Mouse (Mus musculus) left cerebral cortex, adult 18-20 months (tissue): ENCODE data around the gene Kars. TPM values are rescaled to one million over a fixed set of nuclear protein-coding genes. Genes with fewer than 3 reads are reported as not detected.

Source experiments
- DNase-seq, 2 experiments: peaks; one replicate each; pipeline ENCODE4 v3.0.0; 2021 to 2022; ENCODE audit warnings: low spot score in 2 of 2, mixed read lengths in 1 of 2
- total RNA-seq, 2 experiments: library from RNA; stranded (reverse); gene quantifications; 2 replicates each; pipeline ENCODE4 v1.2.3; 2021

Kars gene
- total RNA-seq, 2 experiments from 2014 or later = 78.9 to 81.3 TPM

DNA sequence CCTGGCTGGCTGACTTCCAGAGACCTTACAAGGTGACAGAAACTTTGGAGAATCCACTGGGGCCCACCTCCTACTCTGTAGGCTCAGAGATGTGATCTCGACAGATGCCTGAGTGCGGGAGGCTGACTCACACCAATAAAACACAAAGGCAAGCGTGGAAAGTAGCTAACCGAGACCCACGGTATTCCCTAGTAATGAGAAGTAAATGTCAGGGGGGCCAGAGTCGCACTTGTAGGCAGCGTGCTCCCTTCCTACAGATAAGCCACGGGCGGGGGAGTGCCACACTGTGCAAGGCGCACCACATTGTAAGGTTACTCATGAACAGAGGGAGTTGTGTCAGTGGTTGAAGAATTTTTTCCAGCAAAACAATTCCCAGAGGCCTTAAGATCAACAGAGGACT is 26.6 kb downstream of the Kars start:
- peak in 1 of 2 experiments; percentile 33 for DNase-seq

DNA sequence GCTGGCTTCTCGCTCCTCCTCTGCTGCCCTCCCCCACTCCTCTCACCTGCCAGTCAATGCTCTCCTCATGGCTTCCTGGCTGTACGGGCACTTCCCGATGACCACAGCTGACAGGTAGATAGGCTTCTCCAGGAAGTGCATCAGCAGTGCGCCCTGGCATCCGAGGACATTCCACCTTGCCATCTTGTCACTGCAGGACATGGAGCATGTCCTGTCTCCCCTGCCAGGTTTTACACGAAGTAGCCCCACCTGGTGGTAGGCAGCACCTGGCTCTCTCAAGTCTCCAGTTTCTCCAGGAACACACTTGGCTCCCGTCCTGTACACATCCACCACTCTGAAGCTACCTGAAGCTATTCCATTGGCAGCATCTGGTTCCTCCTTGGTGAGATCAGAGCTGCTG is 29.0 kb downstream of the Kars start:
- no peak for DNase-seq

DNA sequence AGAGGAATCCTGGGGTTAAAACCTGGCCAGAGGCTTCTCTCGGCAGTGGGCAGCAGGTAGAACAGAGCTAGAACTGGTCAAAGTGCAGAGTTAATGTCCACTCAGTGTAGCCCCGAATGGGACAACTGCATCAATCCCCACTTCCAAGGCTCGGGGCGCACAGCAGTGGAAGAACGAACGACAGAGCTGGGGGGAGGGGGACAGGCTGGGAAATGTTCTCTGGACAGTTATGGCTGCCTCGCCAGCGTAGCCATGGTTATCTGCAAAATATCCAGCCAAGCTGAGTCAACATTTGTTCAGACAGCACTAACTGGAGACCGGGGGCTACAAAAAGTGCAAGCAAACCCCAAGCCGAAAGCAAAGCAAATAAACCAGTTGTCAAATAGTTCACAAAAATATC is 33.0 kb downstream of the Kars start:
- no peak for DNase-seq

DNA sequence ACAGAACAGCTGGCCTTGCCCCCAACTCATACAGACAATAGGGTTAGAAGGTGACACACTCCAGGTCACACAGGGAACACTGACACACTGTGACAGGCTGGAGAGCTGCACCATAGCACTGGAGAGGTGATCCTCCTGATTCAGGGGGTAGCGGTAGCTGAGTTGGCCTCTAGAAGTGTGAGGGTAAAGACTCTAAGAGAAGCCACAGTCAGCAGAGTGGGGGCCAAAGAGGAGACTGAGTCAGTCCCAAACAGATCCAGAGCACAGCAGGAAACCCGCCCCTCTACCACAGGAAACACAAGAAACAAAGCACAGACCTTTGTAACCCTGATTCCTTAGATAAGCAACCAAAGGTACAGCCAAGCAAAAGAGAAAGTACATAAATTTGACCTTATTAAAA is 34.8 kb downstream of the Kars start:
- DNase-seq = no peak

DNA sequence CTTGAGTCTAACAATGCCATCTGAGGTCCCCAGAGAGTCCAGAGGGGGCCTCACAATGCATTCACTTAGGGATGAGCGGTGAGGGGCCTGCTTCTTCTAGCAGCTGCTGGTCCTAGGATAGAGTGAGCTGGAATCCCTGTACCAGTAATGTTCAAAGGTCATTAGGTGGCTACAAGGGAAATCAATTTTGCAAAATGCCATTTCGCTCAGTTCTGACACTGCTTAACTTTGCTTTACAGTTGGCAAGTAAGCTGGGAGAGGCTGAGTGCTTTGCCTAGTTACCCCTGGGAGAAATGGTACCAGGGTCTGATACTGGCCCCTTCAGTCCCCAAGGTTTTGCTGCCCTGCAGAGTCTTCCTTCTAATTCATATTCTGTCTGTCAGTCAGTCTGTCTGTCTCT is 35.4 kb downstream of the Kars start:
- no peak for DNase-seq

DNA sequence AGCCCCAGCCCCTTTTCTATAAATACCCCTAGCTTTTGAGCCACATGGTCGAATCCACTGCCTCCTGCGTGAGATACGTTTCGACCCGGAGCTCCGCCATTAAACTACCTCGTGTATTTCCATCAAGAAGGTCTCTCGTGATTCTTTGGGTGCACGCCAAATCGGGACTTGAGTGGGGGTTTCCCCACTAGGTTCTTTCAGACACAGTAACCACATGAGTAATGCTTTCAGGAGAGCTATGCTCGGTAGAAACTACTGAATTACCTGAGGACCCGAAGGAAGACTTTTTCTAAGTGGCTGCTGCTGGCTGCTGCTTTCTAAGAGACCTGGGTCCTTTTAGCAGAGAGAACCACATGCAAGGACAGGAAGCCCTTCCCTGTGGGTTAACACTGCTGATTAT is 37.0 kb downstream of the Kars start:
- no peak for DNase-seq

DNA sequence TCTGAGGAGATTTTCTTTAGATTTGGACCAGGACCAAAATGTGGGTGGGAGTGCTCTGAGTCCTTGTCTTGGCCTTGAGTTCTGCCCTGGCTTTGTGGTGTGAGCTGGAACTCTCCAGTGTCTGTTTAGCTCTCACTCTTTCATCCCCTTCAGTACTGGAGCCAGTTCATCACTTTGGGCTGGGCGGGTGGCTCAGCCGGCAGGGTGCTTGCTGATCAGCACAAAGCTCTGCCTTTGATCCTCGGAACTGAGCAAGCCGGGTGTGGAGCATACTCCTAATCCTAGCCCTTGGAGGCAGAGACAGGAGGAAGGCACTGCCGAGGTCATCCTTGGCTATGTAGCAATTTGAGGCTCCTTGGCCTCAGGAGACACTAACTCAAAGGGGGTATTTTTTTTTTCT is 42.1 kb downstream of the Kars start:
- DNase-seq = no peak

DNA sequence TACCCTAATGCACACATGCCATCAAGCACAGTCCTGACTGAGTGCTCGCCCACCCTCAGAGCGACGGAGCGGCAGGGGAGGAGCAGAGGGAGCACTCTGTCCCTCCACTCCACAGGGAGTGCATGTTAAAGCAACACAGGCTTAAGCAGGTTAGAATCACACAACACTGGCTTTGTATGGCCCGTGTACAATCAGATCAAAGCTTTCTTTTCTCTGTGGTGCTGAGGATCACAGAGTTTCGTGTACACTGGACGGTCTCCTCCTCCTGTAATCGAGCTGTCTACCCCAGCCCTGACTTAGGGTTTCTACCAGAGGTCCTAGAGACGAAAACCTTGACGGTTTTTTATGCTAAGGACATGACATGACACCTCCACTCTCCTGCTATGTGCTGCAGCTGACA is 42.6 kb downstream of the Kars start:
- DNase-seq = no peak

DNA sequence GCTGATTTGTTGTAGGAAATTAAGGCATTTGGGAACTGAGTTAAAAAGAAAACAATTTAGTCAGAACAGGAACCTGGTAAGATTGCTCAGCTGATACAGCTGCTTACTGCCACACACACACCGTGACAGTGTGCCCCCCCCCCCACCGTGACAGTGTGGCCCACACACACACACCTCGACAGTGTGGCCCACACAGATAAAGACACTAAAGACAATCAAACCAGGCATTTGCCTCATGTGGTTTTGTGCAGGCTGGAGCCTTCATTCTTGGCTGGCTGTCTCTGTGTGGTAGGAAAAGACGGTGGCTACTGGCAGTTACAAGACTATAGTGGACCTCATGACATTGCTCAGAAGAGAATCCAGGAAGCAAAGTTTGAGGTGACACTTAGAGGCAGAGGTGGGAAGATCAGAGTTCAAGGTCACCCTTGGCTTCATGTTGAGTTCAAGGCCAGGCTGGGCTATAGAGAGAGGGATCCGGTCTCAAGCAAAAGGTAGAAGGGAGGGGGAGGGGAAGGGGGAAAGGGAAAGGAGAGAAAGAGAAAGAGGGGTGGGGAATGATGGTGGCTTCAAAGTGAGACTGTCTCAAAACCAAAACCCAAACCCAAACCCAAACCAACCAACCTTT is 43.8 kb downstream of the Kars start:
- no peak for DNase-seq

DNA sequence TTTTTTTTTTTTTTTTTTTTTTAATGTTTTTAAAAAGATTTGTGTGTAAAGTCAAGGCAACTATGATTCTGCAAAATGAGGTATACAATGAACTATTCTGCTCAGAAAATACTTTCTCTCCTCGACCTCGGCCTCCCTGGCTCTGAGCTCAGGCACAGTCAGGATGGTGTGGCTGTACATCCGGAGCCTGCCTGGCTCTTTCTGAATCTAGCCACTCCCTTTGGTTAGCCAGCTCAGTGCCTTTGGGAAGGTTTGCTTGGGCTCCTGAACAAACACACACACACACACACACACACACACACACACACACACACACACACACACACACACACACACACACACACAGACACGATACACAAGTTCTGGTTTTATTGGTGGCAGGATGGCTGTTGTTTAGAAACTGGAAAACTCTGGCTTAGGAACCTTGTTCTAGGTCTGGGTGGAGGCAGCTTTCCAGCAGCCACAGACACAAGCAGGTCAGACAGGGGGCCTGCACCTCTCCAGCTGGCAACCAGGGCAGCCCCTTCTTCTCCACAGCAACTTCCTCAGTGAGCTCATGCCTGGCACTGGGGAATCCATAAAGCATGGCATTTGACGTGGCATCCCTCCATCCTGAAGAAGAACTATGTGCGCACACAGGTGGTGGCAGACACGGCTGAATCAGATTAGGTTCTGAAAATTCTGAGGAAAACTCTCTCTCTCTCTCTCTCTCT is 46.1 kb downstream of the Kars start:
- DNase-seq = no peak

DNA sequence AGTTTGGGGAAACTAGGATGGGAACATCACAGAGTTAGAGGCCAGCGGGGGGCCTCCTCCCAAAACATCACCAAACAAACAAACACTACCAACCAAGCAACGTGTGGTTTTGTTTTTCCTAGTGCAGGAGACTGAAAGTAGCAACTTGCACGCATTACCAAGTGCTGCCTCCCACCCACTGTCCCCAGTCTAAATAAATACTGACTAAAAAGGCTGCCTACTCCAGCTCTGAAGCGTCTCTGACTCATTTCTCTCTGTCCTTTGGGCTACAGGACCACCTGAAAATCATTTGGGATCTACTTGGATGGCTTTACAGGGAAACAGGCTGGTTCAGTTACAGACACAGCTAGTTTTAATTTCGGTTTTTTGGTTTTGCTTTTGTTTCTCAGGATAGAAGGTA is 46.8 kb downstream of the Kars start:
- DNase-seq = no peak

DNA sequence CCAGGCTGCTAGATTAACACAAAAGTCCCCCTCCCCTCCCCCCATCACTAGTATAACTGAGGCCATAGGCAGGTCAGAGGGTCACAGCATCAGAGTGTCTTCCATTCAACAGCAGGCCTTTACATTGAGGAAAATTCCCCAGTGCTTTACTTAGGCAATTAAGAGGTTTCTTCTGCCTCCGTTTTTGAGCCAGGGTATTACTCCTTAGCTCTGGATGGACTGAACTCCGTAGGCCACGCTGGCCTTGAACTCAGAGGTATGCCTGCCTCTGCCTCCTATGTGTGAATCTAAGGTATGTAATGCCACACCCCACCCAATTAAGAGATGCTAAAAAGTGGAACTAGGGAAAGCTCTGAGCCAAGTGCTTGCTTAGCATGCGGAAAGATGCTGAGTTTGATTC is 47.6 kb downstream of the Kars start:
- DNase-seq = no peak

DNA sequence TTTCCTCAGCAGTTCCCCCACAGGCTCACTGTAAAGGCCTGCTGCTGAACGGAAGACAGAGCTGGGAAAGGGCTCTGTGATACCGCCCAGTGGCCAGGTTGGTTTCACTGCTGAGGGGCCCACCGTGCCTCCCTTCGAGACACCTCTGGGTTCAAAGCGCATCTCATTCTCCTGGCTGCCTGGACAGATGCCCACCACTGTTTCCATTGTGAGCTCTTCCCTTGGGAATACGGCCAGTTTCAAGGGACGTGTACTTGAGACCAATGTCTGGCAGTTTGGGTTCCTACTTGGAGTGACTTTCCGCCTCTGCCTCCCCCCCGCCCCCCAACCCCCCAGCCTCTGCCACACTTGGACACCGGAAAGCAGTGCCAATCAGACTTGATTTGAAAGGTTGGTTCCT is 48.0 kb downstream of the Kars start:
- no peak for DNase-seq

DNA sequence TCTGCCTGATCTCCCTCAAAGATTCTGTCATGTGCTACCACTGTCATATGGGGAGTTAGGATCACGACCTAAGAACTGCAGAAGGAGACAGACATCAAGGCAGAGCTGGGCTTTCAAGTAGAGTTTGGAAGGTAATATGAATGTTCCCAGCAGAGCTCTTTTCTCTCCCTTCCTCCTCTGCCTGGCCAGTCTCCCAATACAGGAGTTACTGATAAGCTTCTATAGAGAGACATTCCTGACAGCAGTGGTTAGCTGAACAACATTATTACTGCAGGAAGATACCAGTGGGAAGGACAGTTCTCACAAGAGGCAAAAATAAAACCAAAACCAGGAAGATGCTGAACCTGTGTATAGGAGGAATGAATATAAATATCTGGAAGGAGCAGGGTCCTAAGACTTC is 48.5 kb downstream of the Kars start:
- no peak for DNase-seq

DNA sequence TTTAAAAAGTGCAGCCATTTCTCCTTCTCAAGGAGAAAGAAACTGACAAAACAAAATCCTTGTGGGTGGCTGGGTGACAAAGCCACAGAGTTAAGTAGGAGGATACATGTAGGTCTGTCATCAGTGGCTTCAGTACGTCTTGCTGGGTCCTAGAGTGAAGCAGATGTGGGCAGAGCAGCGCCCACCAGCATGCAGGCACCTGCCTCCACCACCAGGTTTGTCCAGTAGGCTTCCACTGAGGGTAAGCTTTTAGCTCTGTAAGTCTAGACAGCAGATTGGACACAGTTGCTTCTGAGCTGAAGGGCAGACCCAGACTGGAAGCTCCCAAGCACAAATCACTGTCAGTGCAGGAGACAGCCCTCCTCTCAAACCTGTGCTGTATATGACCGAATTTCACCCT is 49.8 kb downstream of the Kars start:
- DNase-seq = no peak

DNA sequence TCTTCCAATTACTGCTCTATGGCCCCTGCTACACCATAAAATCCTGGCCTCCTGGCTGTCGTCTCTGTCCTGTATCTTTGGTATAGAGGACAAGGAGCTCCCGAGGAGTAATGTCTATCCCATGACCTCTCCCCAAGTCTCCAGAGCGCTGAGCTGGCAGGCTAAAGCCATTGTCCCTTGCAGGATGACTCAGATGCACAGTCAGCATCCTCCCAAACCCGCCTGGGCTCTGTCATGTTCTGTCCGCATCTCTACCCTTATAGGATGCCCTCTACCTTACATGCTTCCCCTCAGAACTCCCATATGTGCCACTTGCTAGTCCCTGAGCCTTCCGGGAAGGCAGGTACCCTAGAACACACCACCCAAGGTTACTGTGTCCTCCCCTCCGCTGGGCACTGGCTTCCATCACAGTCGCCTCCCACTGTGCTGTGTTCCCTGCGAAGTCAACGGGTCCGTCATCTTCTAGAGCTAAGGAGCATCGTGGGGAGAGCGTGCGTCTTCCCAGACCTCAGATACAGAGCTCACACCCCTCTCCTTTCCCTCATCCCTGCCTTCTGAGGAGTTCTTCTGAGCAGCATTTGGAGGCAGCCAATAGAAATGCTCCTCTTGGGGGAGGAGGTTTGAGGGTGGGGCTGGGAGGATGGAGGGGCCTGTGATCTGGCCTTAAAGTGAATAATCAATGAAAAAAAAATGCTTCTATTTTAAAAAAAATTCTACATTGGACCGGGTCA is 50.4 kb downstream of the Kars start:
- no peak for DNase-seq

DNA sequence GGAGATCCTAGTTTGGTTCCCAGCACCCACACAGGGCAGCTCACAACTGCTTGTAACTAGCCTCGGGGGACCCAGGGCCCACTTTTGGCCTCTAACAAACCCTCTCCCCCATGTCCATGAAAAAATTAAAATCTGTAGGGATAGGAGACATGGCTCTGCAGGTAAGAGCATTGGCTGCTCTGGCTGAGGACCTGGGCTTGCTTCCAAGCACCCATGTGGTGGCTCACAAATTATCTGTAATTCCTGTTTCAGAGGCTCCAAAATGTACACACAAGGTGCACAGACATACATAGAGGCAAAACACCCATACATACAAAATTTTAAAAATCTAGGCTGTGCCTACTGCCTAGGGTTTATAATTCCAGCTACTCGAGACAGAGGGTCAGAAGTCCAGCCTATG is 53.9 kb downstream of the Kars start:
- no peak for DNase-seq

DNA sequence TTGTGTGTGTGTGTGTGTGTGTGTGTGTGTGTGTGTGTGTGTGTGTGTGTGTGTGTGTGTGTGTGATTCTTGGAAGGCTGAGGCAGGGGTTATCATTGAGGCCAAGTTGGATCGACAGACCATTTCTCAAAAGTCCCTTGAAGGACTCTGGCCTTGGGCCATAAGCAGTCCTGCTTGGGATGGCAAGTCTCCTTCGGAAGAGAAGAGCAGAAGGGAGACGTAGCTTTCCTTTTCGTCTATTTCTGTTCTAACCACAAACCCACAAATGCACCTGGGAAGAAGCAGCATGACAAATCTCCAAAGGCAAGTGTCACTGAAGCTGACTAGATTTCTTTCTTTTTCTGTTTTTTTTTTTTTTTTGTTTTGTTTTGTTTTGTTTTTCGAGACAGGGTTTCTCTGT is 55.2 kb downstream of the Kars start:
- no peak for DNase-seq

DNA sequence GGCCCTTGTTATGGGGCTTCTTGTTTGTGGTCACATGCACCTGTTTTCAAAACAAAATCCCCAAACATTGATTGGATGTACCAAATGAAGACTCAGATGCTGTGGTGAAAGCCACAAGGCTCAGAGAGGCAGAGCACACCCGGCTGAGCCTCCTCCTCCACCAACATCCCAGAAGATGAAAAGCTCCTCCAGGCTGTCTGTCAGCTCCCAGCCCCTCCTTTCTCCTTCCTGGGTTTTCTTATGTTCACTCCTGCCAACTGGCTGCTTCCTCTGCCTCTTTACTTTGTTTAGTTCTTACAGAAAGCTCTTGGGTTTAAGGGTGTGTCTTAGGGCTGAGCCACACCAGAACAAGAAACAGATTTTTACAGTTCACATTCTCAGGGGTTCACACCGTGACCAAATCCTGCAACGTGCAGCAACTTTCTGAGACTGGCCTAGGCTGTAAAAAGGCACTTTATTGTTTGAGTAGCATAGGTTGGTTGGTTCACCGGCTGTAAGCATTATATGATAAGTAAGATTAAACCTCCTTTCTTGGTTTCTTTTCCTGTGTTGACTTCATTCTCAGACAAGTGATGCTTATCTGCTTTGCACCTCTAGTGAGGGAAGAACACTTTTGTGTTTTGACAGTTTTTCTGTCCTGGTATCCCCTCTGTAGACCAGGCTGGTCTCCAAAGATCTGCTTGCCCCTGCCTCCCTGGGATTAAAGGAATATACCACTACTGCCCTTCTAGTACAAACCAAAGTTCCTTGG is 56.1 kb downstream of the Kars start:
- no peak for DNase-seq

DNA sequence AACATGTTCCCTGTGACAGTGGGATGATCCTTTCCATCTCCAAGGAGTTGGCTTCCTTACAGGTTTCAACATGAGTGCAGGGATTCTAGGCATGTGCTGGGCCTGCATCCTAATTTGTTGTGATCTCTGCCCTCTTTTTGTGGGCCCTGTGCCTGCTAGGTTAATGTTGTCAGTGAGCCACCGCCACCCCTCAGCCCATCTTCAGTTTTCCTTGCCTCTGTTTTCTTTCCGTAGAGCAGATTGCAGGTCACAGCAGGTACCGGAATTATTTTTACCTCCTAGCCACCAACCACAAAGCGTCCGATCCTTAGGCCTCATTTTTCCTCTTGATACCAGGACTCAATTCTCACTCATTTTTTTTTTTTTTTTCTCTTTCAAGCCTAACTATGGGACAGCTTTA is 59.2 kb downstream of the Kars start:
- DNase-seq = no peak

DNA sequence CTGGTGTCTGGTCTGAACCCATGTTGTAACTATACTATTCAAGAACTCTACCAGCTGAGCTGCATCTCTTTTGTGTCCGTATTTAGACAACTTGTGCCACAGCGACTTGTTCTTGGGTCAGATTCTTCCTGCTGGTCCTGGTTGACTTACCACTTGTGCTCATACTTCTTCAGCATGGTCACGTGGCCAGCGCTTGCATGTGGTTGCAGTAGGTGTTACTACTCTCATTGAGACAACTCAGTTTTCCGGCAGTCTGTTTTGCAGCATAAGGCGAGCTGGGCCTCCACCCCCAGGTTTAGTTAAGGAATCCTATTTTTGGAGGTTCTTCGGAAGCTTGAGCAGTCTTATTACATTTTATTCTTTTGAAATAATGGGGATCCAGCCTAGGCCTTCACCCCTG is 59.8 kb downstream of the Kars start:
- peak; percentile 65 to 69 for DNase-seq

DNA sequence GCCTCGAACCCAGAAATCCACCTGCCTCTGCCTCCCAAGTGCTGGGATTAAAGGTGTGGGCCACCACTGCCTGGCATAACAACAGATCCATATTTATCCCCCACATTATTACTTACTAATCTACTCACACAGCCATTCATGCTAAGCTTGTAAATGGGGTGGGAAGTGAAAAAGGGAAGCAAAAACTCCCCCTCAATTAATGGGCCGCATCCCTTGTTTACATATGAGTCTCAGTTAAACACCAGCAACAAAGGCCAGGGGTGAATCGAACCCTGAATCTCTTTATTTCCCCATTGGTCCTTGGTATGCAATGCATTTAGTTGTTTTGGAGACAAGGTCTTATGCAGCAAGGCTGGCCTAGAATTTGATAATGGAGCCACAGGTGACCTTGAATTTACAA is 60.3 kb downstream of the Kars start:
- DNase-seq = no peak
